Mouse (Mus musculus): ENCODE data around the gene Aig1. TPM values are rescaled to one million over a fixed set of nuclear protein-coding genes. Genes with fewer than 3 reads are reported as not detected.

Aig1 gene
- polyA plus RNA-seq, 1 experiment from 2014 or later = 97.1 TPM

Other genes with a start within 250 kb of the Aig1 start
- 3.4 and 3.6 TPM in 2 replicates for gene Hivep2, start 97.1 kb upstream of the Aig1 start, polyA plus RNA-seq (2015; fragmentation: Nextera tagmentation; extraction: Ambion mirVana)

Data from intestine, embryonic 16.5 days (tissue).